Mouse (Mus musculus): ENCODE measurements around the gene Olfr220. TPM values are rescaled to one million over a fixed set of nuclear protein-coding genes. Genes with fewer than 3 reads are reported as not detected.

Olfr220 gene
- not detected in 2 replicates for total RNA-seq (2014; rRNA removed)
- polyA plus RNA-seq (2015; fragmentation: Nextera tagmentation; extraction: Ambion mirVana) = not detected in 2 replicates

DNA sequence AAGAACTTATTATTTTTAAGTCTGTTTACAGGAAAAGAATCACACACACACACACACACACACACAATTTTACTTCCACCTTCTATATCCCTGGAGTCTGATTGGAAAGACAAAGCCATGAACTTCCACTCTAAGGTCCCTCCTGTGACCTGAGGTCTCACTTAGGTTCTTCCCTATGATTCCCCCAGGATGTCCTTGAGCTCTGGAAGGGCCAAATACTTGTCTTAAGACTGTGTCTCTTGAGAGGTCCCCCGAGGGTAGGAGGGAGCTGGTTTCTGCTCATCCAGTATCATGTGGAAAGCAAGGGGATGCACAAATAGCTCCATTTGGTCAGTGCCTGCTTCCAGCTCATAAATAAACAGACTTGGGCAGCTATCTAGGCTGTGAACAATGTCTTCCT, at the start of gene Olfr220:
Gene Olfr220 (plus strand): TSS at position 301 of the 400 bp plus-strand sequence.
- Histone ChIP-seq H3K9me3 (ENCODE audit: low read length) (no peaks in the 10 kb centered on the region), H3K4me3 (ENCODE audit: low read length) (no peak within 1 kb of the TSS), H3K27me3 (ENCODE audit: insufficient read depth, low read length) (no peaks in the 10 kb centered on the region), H3K27ac (no peak within 1 kb of the TSS), H3K36me3 (ENCODE audit: insufficient read depth, low read length) (no peaks in the 10 kb centered on the region), H3K9ac (replicated peaks; ENCODE audit: low read length) (no peak within 1 kb of the TSS), H3K4me2 (ENCODE audit: low read depth, low read length) (no peak within 1 kb of the TSS), H3K4me1 (ENCODE audit: insufficient read depth, low read length) (no peaks in the 10 kb centered on the region)
- WGBS = 73% methylated on average over 1 of the region's 1 CpGs
- ATAC-seq (no peak), DNase-seq (ENCODE audit: low spot score) (no peak)
- no peak for TF ChIP-seq CTCF (IDR thresholded peaks at IDR 0.05; ENCODE audit: low read depth)

DNA sequence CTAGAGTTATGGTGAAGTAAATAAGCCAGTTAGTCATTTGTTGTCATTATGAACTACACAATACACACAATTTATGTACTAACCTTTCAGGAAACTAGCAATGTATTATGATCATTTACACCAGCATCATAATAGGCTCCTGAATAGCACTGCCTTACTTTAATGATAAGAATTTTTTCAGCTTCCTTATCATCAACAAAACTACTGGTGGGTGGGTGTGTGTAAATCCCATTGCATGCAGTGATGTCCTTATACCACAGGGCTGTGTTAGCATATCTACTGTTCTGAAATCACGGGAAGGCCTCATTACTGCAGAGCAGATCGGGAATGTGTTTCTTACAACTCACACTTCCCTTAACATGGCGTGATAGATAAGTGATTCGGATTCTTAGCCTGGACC, 18.9 kb upstream of the Olfr220 start:
- no peaks in the 10 kb centered on the region for H3K4me1 ChIP-seq (ENCODE audit: insufficient read depth, low read length)
- TF ChIP-seq CTCF (IDR thresholded peaks at IDR 0.05; ENCODE audit: low read depth) = no peak
- ATAC-seq = no peak
- DNase-seq (ENCODE audit: low spot score) = no peak
- no peak overlapping the region for H3K4me3 ChIP-seq (ENCODE audit: low read length)
- no peak overlapping the region for H3K4me2 ChIP-seq (ENCODE audit: low read depth, low read length)
- no peaks in the 10 kb centered on the region for H3K9me3 ChIP-seq (ENCODE audit: low read length)
- no peak overlapping the region for H3K27ac ChIP-seq
- H3K36me3 ChIP-seq (ENCODE audit: insufficient read depth, low read length) = no peaks in the 10 kb centered on the region
- no peaks in the 10 kb centered on the region for H3K27me3 ChIP-seq (ENCODE audit: insufficient read depth, low read length)
- no peak overlapping the region for H3K9ac ChIP-seq (replicated peaks; ENCODE audit: low read length)
- WGBS = 90% methylated on average over 4 of the region's 4 CpGs

DNA sequence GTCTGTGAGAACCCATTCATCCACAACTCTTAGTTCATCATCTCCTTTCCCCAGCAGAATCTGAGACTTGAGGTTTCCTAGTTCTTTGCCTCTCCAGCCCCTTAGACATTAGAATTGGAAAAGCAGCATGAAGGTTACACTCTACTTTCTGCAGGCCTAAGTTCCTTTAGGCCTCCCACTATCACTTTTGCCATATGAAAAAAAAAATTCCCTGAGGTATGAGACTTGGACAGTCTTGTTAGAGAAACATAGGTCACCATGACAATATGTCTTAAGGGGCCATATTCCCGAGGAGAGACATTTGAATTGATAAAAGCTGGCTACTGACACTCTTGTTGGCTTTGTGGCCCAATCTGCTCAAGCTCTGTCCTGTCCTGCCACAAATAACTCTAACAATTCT, 18.1 kb upstream of the Olfr220 start, which contains the start of gene Olfr414:
Gene Olfr414 (plus strand): TSS at position 301 of the 400 bp plus-strand sequence.
- no peak for DNase-seq (ENCODE audit: low spot score)
- Histone ChIP-seq H3K4me2 (ENCODE audit: low read depth, low read length) (no peak within 1 kb of the TSS), H3K9me3 (ENCODE audit: low read length) (no peaks in the 10 kb centered on the region), H3K4me3 (ENCODE audit: low read length) (no peak within 1 kb of the TSS), H3K27me3 (ENCODE audit: insufficient read depth, low read length) (no peaks in the 10 kb centered on the region), H3K36me3 (ENCODE audit: insufficient read depth, low read length) (no peaks in the 10 kb centered on the region), H3K9ac (replicated peaks; ENCODE audit: low read length) (no peak within 1 kb of the TSS), H3K4me1 (ENCODE audit: insufficient read depth, low read length) (no peaks in the 10 kb centered on the region), H3K27ac (no peak within 1 kb of the TSS)
- no peak for ATAC-seq
- 78% methylated on average over 1 of the region's 1 CpGs for WGBS
- no peak for TF ChIP-seq CTCF (IDR thresholded peaks at IDR 0.05; ENCODE audit: low read depth)

DNA sequence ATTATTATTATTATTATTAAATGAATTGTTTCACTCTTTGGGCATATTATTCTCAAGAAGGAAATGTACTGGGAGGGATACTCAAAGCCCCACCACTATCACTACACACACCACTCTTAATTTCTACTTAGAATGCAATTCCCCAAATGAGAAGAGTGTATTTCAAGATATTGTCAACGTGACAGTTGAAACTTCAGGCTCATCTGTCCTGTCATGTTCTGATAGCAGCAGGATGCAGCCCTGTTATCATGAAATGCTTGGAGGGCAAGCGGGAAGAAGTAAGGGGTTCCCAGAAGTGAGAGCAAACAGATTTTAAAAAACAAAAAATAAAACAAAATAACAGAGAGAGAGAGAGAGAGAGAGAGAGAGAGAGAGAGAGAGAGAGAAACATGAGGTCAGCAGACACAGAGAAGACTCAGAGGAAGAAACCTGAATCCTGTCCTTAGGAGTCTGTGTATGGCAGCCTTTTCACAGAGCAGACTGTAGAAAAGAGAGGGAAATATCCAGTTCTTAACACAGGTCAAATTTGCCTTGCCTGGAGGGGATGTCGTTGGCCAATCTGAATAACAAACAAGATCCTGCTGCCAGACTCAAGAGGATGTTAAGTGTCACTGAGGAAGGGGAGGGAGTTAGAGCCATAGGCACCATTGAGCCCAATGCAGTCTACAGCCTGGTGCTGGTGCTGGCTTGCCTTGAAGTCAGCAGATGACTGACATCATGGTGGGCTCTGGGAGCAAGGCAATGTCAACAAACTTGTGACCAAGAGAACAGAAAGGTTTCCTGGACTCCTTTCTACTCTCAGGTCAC, 15.5 kb upstream of the Olfr220 start:
- H3K9me3 ChIP-seq (ENCODE audit: low read length) = no peaks in the 10 kb centered on the region
- no peaks in the 10 kb centered on the region for H3K36me3 ChIP-seq (ENCODE audit: insufficient read depth, low read length)
- TF ChIP-seq CTCF (IDR thresholded peaks at IDR 0.05; ENCODE audit: low read depth) = no peak
- H3K27ac ChIP-seq = no peak overlapping the region
- no peaks in the 10 kb centered on the region for H3K27me3 ChIP-seq (ENCODE audit: insufficient read depth, low read length)
- no peak overlapping the region for H3K9ac ChIP-seq (replicated peaks; ENCODE audit: low read length)
- WGBS = 54% methylated on average over 3 of the region's 3 CpGs
- ATAC-seq = no peak
- H3K4me2 ChIP-seq (ENCODE audit: low read depth, low read length) = no peak overlapping the region
- H3K4me3 ChIP-seq (ENCODE audit: low read length) = no peak overlapping the region
- DNase-seq (ENCODE audit: low spot score) = no peak
- H3K4me1 ChIP-seq (ENCODE audit: insufficient read depth, low read length) = no peaks in the 10 kb centered on the region

- 76% methylated on average over 1 of the region's 1 CpGs for whole genome bisulfite sequencing
- Histone ChIP-seq H3K9me3 (ENCODE audit: low read length) (no peaks in the 10 kb centered on the region), H3K27ac (no peak overlapping the region)
Measured at GRCm38 (mm10) chr1:174427402-174427801, 14.5 kb upstream of the Olfr220 start.

DNA sequence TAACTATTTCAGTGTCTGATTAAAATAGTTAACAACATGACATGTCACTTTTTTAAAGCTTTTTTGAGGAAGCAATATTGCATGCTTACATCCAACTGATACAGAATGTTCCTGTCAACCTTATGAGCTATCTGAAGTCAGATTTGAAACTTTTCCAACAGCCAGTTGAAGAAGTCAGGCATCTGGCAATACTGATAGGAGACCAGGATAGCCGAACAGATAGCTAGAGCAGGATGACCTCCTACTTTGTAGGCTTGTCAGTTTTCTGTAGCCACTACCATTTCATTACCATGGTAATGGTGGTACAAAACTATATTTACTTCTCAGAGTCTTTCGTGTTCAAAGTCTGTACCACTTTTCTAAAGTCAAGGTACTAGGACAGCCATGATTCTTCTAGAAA, 13.5 kb upstream of the Olfr220 start:
- Histone ChIP-seq H3K27ac (no peak overlapping the region), H3K36me3 (ENCODE audit: insufficient read depth, low read length) (no peaks in the 10 kb centered on the region), H3K9ac (replicated peaks; ENCODE audit: low read length) (no peak overlapping the region), H3K4me2 (ENCODE audit: low read depth, low read length) (no peak overlapping the region), H3K9me3 (ENCODE audit: low read length) (no peaks in the 10 kb centered on the region), H3K4me1 (ENCODE audit: insufficient read depth, low read length) (no peaks in the 10 kb centered on the region), H3K27me3 (ENCODE audit: insufficient read depth, low read length) (no peaks in the 10 kb centered on the region), H3K4me3 (ENCODE audit: low read length) (no peak overlapping the region)
- TF ChIP-seq CTCF (IDR thresholded peaks at IDR 0.05; ENCODE audit: low read depth) = no peak
- ATAC-seq (no peak), DNase-seq (ENCODE audit: low spot score) (no peak)
- 92% methylated on average over 2 of the region's 2 CpGs for WGBS

More at GRCm38 (mm10) chr1:174427402-174427801, 14.5 kb upstream of the Olfr220 start:
- DNase-seq (ENCODE audit: low spot score) (no peak), ATAC-seq (no peak)
- Histone ChIP-seq H3K4me1 (ENCODE audit: insufficient read depth, low read length) (no peaks in the 10 kb centered on the region), H3K4me3 (ENCODE audit: low read length) (no peak overlapping the region), H3K4me2 (ENCODE audit: low read depth, low read length) (no peak overlapping the region), H3K9ac (replicated peaks; ENCODE audit: low read length) (no peak overlapping the region), H3K36me3 (ENCODE audit: insufficient read depth, low read length) (no peaks in the 10 kb centered on the region), H3K27me3 (ENCODE audit: insufficient read depth, low read length) (no peaks in the 10 kb centered on the region)
- TF ChIP-seq CTCF (IDR thresholded peaks at IDR 0.05; ENCODE audit: low read depth) = no peak

GRCm38 (mm10) chr1:174434121-174434520, 7.8 kb upstream of the Olfr220 start:
- ATAC-seq = no peak
- no peak overlapping the region for H3K27ac ChIP-seq
- no peak for DNase-seq (ENCODE audit: low spot score)
- no peak overlapping the region for H3K4me3 ChIP-seq (ENCODE audit: low read length)
- H3K4me2 ChIP-seq (ENCODE audit: low read depth, low read length) = no peak overlapping the region
- no peak overlapping the region for H3K9ac ChIP-seq (replicated peaks; ENCODE audit: low read length)
- no peaks in the 10 kb centered on the region for H3K9me3 ChIP-seq (ENCODE audit: low read length)
- 64% methylated on average over 1 of the region's 1 CpGs for WGBS
- no peaks in the 10 kb centered on the region for H3K36me3 ChIP-seq (ENCODE audit: insufficient read depth, low read length)
- no peak for TF ChIP-seq CTCF (IDR thresholded peaks at IDR 0.05; ENCODE audit: low read depth)
- H3K27me3 ChIP-seq (ENCODE audit: insufficient read depth, low read length) = no peaks in the 10 kb centered on the region
- no peaks in the 10 kb centered on the region for H3K4me1 ChIP-seq (ENCODE audit: insufficient read depth, low read length)

Data from hindbrain, postnatal 0 days (tissue).